Mouse (Mus musculus): ENCODE data around the gene Ltbp4. TPM values are rescaled to one million over a fixed set of nuclear protein-coding genes. Genes with fewer than 3 reads are reported as not detected.

Ltbp4 gene
- total RNA-seq, 4 experiments from 2014 or later, result 33.6 to 50.3 (median 43.1) TPM

GRCm38 (mm10) chr7:27356248-27356647, 18.8 kb upstream of the Ltbp4 start:
- DNase-seq (ENCODE audit: low spot score in 2 of 2), result no peak

GRCm38 (mm10) chr7:27355745-27356240, 18.3 kb upstream of the Ltbp4 start, which contains the start of gene Shkbp1:
Shkbp1 (minus strand) TSS chr7:27356019.
- peak; percentile 70 to 71 for DNase-seq (ENCODE audit: low spot score in 2 of 2)

GRCm38 (mm10) chr7:27355261-27355660, 17.8 kb upstream of the Ltbp4 start:
- DNase-seq (ENCODE audit: low spot score in 2 of 2), result no peak

- no peak for DNase-seq (ENCODE audit: low spot score in 2 of 2)
These were observed 17.3 kb upstream of the Ltbp4 start for GRCm38 (mm10) chr7:27354783-27355182.

- DNase-seq (ENCODE audit: low spot score in 2 of 2), result no peak
These were observed 16.7 kb upstream of the Ltbp4 start for GRCm38 (mm10) chr7:27354144-27354543.

GRCm38 (mm10) chr7:27345444-27345843, 8.0 kb upstream of the Ltbp4 start:
- no peak for DNase-seq (ENCODE audit: low spot score in 2 of 2)

- no peak for DNase-seq (ENCODE audit: low spot score in 2 of 2)
These were observed 5.1 kb upstream of the Ltbp4 start for GRCm38 (mm10) chr7:27342595-27342994.

GRCm38 (mm10) chr7:27339519-27339918, 2.0 kb upstream of the Ltbp4 start:
- DNase-seq (ENCODE audit: low spot score in 2 of 2), result no peak

- DNase-seq (ENCODE audit: low spot score in 2 of 2), result no peak
These were observed 1.6 kb upstream of the Ltbp4 start for GRCm38 (mm10) chr7:27339114-27339513.

- DNase-seq (ENCODE audit: low spot score in 2 of 2), result peak; percentile 79 to 83
These were observed 1.3 kb downstream of the Ltbp4 start for GRCm38 (mm10) chr7:27335928-27336823.

- no peak for DNase-seq (ENCODE audit: low spot score in 2 of 2)
These were observed 2.3 kb downstream of the Ltbp4 start for GRCm38 (mm10) chr7:27335011-27335720.

GRCm38 (mm10) chr7:27334405-27334911, 3.0 kb downstream of the Ltbp4 start:
- DNase-seq (ENCODE audit: low spot score in 2 of 2), result peak in 1 of 2 experiments; percentile 68

GRCm38 (mm10) chr7:27333316-27333941, 4.1 kb downstream of the Ltbp4 start:
- DNase-seq (ENCODE audit: low spot score in 2 of 2), result no peak

GRCm38 (mm10) chr7:27332353-27333199, 4.9 kb downstream of the Ltbp4 start:
- DNase-seq (ENCODE audit: low spot score in 2 of 2), result peak; percentile 89 to 90

GRCm38 (mm10) chr7:27331854-27332253, 5.6 kb downstream of the Ltbp4 start:
- DNase-seq (ENCODE audit: low spot score in 2 of 2), result no peak

GRCm38 (mm10) chr7:27331541-27331851, 6.0 kb downstream of the Ltbp4 start:
- peak in 1 of 2 experiments; percentile 56 for DNase-seq (ENCODE audit: low spot score in 2 of 2)

- DNase-seq (ENCODE audit: low spot score in 2 of 2), result peak; percentile 84 to 93
These were observed 6.6 kb downstream of the Ltbp4 start for GRCm38 (mm10) chr7:27330709-27331540.

GRCm38 (mm10) chr7:27329981-27330380, 7.5 kb downstream of the Ltbp4 start:
- DNase-seq (ENCODE audit: low spot score in 2 of 2), result no peak

- DNase-seq (ENCODE audit: low spot score in 2 of 2), result peak; percentile 82 to 84
These were observed 8.1 kb downstream of the Ltbp4 start for GRCm38 (mm10) chr7:27329326-27329947.
